Mouse (Mus musculus): ENCODE measurements around the gene Csf1.
"Not testable (repeated sequence)": the region's sequence is repeated elsewhere in the genome, so short reads cannot be mapped to it uniquely, and the experiment has no call there.

Csf1 gene

DNA sequence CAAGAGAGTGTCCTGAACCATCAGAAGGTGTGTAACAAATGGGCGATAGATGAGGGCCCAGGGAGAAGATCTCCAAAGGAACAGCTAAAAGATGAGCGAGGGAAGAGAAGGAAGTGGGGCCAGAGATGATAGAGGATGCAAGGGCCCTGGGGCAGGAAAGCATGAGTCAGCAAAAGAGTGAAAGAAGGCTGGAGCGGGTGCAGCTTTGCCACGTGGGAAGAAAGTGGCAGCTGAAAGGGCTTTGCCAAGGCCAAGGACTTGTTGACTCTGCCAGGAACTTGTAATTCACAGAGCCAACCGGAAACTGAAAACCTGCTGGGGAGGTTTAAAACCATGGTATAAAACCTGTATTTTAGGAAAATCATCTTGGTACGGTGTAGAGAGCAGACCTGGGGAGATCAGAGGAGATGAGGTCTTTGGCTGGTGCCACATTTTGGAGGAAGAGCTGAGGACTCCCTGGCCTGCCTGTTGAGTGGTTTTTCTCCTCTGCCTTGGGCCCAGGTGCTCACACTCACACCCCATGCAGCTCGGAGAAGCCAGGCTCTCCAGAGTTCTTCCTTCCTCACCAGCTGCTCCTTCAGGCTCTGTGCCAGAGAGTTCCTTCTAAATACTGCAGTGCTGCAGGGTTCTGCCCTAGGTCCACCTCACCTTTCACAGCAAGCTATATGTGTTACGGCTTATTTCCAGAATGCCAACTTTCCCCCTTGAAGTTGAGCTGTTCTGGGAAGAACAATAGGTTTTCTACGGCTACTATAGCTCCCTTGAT is 9.3 kb downstream of the Csf1 start:
- DNase-seq (ENCODE audit: extremely low read depth, low read depth) = no peak

DNA sequence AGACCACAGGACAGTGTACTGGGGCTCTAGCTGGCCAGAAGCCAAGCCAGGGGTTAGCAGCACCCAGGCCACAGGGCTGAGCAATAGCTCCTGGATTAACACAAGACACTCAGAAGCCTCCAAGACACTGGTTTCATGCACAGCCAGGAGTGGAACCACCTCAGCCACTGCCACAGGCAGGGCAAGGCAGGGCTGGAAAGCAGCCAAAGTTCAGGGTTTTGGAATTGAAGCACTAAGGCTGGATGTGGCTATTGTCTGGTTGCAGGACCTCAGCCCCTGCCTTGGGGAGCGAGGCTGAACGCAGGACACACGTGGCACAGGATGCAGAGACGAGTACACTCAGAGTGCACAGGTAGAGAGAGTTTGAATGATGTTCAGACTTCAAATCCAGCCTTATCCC is 10.8 kb downstream of the Csf1 start:
- DNase-seq (ENCODE audit: extremely low read depth, low read depth) = no peak

DNA sequence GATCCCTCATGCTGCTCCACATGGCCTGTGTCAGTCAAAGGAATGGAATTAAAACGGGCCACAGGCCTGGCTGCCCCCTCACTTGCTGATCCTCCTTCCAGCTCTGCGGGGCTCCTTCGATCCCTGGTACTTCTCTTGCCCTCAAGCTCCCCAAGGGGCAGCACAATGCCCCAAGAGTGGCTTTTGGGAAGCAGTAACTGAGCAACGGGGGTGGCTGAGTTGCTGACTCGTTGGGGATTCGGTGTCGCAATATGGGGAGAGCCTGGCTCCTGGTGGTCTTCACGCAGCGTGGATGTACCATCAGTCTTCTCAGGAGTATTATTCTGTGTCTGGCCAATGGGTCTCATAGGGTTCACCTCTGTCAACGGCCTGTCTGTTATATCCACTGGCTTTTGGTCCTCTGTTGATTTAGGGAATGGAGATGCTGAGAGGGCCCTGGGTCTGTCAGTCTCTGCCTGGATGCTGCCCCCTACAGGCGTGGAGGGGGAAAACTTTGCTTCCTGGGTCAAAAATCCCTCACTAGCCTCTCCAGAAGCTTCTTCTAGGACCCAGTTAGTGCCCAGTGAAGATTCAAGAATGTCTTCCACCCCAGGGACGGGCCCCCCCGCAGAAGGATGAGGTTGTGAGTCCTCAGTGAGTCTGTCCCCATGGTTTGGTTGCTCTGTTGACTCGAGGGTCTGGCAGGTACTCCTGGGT is 11.9 kb downstream of the Csf1 start:
- no peak for DNase-seq (ENCODE audit: extremely low read depth, low read depth)

DNA sequence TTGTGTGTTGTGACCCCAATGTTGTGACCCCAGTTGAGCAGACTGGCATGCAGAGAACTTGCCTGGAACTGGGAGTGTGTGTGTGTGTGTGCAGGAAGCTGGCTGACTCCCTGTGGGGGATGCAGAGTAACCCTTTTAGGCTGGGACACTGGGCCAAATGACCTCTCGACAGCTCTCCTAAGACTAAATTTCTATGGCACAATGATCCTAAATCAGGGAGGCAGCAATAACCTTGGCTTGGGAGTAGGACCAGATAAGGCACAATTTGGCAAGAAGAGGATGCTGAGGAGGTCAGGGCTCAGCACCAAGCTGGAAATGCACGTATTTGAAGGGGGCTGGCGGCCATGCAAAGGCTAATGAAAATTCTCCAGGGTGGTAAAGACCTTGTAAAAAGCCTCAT is 14.2 kb downstream of the Csf1 start:
- DNase-seq (ENCODE audit: extremely low read depth, low read depth) = no peak

DNA sequence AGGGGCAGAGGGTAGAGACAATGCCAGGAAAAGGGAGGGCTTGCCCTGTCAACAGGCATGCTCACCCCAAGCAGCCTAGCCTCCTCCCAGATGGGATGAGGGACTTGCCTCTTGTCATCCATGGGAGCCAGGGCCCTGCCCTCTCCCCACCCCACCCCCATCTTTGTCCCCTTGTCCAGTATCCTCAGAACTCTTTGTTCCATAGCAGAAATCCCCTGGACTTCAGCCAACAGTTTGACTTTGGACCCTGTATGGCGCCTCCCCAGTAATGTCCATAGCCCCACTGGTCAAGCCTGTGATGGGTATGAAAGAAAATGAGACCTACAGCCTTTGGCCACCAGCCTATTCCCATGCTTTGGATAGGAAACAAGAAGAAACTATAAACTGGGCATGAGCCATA is 16.6 kb downstream of the Csf1 start:
- DNase-seq (ENCODE audit: extremely low read depth, low read depth) = no peak

DNA sequence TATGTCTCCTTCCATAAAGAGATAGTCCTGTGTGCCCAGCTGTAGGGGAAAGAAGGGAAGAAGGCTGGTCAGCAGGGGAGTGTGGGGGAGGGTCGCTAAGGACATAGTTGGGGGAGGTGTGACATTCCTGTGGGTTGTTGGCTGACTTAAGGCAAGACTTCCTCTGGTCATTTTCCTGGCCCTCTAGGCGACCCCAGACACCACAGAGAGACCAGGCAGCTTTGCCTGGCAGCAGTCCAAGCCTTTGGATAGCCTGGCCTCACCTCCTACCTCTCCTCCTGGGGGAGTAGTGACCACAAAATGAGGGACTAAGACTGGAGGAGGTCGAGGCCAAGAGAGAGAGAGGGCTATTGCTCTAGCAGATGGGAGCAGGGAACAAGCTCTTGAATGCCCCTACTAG is 17.2 kb downstream of the Csf1 start:
- DNase-seq (ENCODE audit: extremely low read depth, low read depth) = no peak

DNA sequence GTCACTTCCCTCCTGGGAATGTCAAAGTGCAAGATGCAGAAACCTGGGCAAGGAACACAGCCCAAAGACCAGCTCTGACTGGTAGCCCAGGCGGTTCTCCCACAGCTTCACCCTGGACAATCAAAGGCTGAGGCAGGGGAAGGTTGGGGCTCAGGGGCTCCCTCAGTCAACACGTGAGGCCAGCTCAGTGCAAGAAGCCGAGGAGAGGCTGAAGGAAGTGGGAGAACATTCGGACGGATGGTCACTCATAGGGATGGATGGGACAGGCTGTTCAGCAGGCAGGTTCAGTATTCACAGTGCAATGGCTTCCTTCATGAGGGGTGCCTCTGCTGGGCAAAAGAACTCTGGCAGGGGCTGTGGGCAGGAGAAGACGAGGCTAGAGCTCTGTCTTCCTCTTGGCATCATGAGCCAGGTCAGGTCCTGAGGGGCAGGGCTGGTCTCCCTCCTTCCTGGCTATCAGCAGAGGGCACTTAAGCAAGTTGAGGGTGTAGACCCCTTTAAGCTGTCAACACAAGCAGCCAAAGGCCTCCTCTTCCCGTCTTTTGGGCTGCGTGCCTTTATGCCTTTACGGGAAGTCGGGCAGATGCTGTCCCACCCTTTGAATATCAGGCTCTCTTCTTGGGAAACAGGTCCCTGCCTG is 18.1 kb downstream of the Csf1 start:
- no peak for DNase-seq (ENCODE audit: extremely low read depth, low read depth)

DNA sequence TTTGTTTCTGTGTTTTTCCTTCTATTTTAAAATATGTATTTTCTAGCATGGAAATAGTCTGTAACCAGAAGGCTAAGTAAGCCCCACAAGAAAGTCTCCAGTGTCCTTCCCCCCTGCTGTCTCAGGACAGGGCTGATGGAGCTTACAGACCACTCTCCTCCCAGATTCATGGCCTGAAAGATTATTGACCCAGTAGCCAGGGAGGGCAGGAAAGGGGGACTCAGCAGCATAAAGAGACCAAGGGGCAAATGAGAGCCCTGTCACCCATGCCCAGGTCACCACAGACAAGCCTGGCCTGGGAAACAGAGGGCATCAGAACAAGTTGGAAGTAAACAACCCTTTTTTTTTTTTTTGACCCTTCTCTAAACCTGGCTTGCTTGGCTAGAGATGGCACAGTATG is 18.9 kb downstream of the Csf1 start:
- DNase-seq (ENCODE audit: extremely low read depth, low read depth) = no peak

DNA sequence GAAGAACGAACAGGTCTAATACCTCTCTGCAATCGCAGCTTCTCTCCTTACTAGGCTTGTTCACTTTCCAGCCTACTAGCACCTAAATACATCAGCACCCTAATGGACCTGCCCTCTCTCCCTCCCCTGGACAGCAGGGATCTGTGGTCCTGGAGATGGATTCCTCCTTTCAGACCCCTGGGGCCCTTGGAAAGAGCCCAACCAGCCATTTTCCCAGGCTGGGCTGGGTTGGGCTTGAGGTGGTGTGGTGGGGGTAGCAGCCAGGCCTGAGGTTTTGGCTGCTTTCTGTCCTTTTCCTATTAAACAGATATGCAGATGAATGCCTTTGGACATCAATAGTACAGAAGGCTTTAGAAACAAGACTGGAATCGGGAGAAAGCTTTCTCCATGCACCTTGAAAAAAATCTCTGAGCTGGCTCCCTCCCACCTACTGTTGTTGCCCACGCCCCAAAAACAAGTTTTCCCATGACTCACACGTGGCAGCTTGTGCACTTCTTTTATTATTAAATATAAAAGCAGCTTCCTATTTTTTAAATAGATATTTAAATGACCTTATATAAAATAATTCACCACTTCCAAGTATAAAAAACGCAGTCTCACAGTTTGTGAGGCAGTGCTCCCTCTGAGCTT is 19.6 kb downstream of the Csf1 start:
- DNase-seq (ENCODE audit: extremely low read depth, low read depth) = peak; percentile 30

DNA sequence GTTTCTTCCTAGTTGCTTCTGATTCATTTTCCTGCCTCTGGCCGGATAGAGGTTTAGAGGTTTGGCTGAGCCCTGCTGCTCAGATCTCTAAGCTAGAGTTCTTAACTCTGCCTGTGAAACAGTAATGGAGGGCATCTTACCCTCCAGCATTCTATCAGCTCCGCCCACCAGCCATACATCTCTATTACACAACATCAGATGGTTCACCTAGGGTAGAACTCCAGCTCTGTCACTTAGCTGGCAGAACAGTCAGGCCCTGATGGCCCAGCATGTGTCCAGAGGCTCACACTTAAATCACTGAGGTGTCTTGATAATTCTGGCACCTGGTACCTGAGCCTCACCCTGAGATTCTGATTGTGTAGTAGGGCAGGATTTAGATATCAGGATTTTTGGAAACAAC is 20.3 kb downstream of the Csf1 start:
- DNase-seq (ENCODE audit: extremely low read depth, low read depth) = no peak

DNA sequence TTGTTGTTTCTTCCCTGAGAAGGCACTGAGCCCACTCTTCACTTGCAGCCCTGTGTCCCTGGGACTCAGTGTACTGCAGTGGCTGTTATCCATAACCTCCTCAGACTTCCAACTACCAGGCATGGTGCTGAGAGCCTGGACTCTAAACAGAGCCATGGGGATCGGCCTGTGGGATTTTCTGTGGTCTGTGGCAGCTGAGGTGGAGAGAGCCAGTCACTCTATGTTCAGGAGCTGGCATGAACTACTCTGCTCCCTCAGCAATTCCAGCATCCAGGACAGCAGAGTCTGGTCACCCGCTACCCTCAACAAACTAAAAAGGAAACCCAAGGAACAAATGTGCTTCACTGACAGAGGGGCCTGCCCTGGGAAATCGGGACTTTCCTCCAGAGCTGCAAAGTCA is 20.8 kb downstream of the Csf1 start:
- no peak for DNase-seq (ENCODE audit: extremely low read depth, low read depth)

DNA sequence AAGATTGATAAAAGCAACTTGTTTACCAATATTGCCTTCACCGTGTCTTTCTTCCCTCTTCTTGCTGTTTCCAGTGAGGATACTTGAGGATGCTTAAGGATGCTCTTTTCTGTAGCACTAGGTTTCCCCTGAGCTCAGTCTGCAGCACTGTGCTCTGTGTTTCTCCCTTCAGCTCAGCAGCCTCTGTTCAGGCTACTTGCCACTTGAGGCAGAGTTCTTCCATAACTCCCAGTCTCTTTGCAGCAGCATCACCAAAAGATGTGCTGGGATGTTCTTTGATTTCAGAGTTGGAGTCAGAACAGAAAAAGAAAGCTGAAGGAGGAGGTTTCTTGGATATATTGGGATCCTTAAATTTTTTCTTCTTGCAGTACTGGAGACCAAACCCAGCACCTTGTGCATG is 21.6 kb downstream of the Csf1 start:
- no peak for DNase-seq (ENCODE audit: extremely low read depth, low read depth)

DNA sequence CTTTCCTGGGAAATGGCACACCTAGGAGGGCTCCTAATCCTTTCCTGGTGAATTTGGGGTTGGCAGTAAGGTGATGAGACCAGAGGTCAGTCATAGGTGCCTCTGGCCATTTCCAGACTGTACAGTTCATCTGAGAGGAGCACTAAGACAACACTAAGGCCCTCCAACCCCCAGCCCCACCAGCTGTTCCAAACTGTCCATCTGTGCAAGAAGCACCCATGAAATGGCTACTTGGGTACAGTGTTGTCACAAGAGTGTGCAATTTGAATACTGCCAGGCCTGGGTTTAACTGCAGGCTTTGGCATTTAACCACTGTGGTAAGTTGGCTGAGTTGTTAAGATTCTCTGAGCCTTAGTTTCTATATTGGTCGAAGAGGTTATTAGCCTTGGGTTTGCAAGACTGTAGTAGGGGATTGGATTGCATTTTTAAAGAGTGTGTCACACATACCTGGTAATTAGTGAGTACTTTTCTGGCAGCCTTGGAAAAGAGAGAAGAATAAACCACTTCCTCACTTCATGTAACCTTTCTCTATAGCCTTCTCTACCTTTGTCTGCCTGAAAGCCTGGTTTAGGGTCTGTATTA is 22.6 kb downstream of the Csf1 start:
- no peak for DNase-seq (ENCODE audit: extremely low read depth, low read depth)

DNA sequence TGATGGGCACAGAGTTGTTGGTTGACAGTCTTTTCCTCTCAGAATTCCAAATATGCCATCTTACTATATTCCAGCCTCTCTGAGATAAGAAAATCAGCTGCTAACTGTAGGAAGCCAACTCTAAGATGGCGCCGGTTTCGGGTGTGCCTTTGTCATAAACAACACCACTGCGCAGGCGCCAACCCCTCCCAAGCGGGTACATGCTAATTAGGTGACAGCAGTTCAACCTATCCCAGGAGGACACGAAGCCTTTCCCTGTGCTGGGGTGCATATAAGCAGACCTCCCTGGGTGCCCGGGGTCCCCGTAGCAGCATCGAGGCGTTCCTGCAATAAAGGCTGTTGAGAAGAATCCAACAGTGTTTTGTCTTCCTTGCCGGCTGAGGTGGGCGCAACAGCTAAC is 24.6 kb downstream of the Csf1 start:
- DNase-seq (ENCODE audit: extremely low read depth, low read depth) = not testable (repeated sequence)

DNA sequence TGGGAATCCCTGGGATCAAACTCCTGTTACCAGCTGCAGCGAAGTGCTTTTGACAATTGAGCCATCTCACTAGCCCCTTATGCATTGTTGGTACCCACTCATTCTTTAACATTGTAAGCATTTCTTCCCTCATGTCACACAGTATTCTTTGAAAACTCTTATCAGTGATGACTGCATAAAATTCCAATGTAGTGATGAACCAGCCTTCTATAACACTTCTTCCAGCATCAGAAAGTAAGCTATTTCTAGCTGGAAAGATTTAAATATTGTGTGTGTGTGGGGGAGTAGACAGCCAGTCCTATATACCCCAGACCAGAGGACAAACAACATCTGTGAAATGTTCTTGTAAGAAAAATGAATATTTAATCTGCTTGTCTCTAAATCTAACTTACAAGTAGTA is 26.9 kb downstream of the Csf1 start:
- no peak for DNase-seq (ENCODE audit: extremely low read depth, low read depth)

DNA sequence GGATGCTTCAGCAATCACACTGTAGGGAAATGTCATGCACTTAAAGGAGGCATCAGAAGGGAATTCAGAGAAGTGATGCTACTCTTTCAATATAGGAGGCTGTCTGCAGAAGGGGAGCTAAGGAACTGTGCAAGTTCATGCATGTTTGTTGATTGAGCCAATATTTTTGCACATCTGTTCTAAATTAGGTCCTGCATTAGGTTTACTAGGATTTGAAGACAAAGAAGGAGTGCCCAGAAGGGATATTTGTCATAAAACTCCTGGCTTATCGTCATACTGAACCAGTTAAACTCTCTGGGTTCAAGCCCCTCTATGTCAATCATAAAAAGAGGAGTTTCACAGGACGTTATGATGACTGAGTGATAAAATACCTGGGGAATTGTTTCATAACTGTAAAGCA is 30.0 kb downstream of the Csf1 start:
- DNase-seq (ENCODE audit: extremely low read depth, low read depth) = no peak

DNA sequence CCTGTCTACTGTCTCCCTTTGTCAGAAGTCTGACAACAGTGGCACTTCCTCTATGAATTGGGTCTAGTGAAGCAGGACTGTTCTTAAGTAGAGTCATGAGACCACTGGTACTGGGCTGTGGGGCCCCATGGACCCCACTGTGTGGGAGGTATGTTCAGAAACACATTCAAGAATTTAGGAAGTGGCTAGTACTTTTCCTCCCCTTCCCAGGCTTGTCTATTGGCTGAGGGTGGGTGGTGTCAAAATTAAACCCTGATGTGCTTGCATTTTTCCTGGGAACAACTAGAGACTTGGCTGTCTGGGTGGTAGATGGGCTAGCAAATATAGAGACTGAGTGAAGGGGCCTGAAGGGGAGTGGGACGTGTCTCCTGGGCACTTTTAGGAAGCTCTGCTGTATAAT is 31.8 kb downstream of the Csf1 start:
- no peak for DNase-seq (ENCODE audit: extremely low read depth, low read depth)

DNA sequence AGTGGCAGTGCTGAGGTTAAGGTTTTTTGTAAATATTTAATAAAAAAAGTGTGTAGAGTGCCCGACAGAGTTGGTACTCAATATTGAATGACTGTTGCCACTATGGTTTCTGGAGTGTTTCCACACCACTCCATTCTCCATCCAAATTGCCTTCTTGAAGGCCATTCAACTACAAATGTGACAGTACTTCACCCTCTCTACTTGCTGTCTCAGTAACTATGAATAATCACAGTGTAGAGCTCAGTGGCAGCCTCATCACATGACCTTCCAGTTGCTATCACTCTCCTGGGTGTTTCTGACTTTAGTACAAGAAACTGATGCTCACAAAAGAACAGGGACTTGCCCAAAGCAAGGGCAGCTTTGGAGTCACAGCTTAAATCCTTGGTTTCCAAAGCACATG is 44.3 kb downstream of the Csf1 start:
- DNase-seq (ENCODE audit: extremely low read depth, low read depth) = no peak

DNA sequence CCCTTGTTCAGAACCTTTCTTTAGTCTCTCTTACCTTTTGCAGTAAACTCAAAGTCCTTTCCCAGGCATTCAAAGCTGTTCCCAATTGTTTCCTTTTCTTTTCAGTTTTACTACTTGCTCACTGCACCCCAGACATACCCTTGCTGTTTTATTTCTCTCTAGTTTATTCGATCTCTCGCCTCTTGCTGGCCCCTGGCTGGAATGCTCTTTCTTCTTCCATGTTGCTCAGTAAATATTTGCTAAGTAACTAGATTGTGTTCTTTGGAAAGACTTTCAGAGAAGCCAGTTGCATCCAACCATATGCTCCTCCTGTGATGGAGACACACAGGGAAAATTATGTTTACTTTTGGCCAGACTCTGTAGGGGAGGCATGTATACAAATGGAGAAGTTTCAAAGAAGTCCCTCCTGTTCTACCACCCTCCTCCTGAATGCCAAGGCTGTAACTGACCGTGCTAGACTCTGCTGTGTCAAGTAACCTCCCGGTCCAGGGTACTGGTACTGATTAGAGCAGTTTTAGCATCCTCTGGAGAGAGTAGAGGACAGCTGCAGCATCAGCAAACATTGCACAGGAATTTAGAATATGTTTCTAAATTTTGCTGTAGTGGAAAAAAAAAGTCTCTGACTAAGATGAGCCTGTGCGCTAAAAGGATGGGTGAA is 45.9 kb downstream of the Csf1 start:
- DNase-seq (ENCODE audit: extremely low read depth, low read depth) = no peak

DNA sequence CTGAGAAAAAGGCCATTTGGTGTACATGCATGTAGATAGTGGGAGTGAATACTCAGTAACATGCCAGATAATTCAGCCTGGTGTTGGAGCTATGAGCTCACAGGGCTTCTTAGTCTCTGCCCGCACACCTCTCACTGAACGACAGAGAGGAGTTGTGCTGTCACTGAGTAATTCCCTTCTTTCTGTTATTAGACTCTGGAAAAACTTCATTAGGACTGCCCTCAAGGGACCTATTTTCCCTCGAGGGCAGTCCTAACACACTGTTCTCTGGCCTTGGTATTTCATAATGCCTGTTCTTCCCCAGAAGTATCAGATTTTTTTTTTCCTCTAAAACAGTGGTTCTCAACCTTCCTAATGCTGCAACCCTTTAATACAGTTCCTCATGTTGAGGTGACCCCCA is 48.2 kb downstream of the Csf1 start:
- no peak for DNase-seq (ENCODE audit: extremely low read depth, low read depth)

DNA sequence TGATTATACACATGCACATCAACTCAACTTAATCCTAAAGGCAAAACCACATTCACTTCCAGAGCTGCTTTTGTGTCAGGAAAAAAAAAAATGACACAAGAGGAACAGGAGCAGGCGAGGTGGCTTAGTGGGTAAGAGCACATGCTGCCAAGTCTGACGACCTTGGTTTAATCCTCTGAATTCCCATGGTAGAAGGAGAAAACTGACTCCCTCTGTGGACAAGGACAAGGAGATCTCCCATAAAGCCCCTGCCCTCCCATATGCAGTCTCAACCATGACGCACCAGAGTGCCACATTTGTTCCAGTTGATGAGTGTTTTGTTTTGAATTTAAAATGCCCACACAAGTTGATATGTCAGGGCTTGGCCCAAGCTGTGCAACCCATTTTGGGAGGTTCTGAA is 51.1 kb downstream of the Csf1 start:
- DNase-seq (ENCODE audit: extremely low read depth, low read depth) = no peak

Data from MEL-GATA-1-ER (cell line).